Mouse (Mus musculus) MEL (cell line): ENCODE measurements around the gene Ccn2. TPM values are rescaled to one million over a fixed set of nuclear protein-coding genes. Genes with fewer than 3 reads are reported as not detected.

Experiments used
- DNase-seq: peaks from one replicate; pipeline ENCODE4 v3.0.0; 2011; ENCODE audit warnings: low read depth, low spot score
- H3K27ac ChIP-seq: 2 replicates; pipeline ENCODE4 v1.5.1; 2012; ENCODE audit warnings: low read depth, mild to moderate bottlenecking, control low read depth, low read length, moderate library complexity; ENCODE audit not compliant: control insufficient read depth
- H3K27me3 ChIP-seq, 2 experiments: fragments of 150-350 bp in 1 of 2; sonication (generic) in 1 of 2; 2 replicates each; pipeline ENCODE4 v1.6.1; 2012; ENCODE audit warnings: low read length in 2 of 2, mild to moderate bottlenecking in 2 of 2, improper control_type of control experiment in 1 of 2, moderate library complexity in 1 of 2; ENCODE audit not compliant: insufficient read depth in 2 of 2, control insufficient read depth in 1 of 2
- H3K36me3 ChIP-seq, 2 experiments: 2 replicates each; pipeline ENCODE4 v1.6.1; 2012 to 2014; ENCODE audit warnings: low read length in 2 of 2, improper control_type of control experiment in 1 of 2, inconsistent platforms in 1 of 2, mild to moderate bottlenecking in 1 of 2; ENCODE audit not compliant: insufficient read depth in 2 of 2, control insufficient read depth in 1 of 2
- H3K4me1 ChIP-seq, 2 experiments: fragments of 150-350 bp in 1 of 2; sonication (generic) in 1 of 2; 2 replicates each; pipeline ENCODE4 v1.6.1; 2012; ENCODE audit warnings: low read length in 2 of 2, improper control_type of control experiment in 1 of 2, mild to moderate bottlenecking in 1 of 2; ENCODE audit not compliant: insufficient read depth in 2 of 2, control insufficient read depth in 1 of 2
- H3K4me3 ChIP-seq, 2 experiments: fragments of 150-350 bp in 1 of 2; sonication (generic) in 1 of 2; 2 replicates each; pipeline ENCODE4 v1.5.1; 2012; ENCODE audit warnings: low read depth in 2 of 2, low read length in 2 of 2, mild to moderate bottlenecking in 2 of 2, moderate library complexity in 2 of 2, control low read depth in 1 of 2, improper control_type of control experiment in 1 of 2; ENCODE audit not compliant: control insufficient read depth in 1 of 2, insufficient read depth in 1 of 2
- H3K79me2 ChIP-seq: 2 replicates; pipeline ENCODE4 v1.6.1; 2012; ENCODE audit warnings: mild to moderate bottlenecking, low read length, moderate library complexity; ENCODE audit not compliant: control insufficient read depth, poor library complexity, insufficient read depth
- H3K9ac ChIP-seq: 2 replicates; pipeline ENCODE4 v1.6.1; 2012; ENCODE audit warnings: low read depth, mild to moderate bottlenecking, control low read depth, low read length, moderate library complexity; ENCODE audit not compliant: control insufficient read depth, poor library complexity, severe bottlenecking
- H3K9me3 ChIP-seq: fragments of 150-350 bp; sonication (generic); replicated peaks from 2 replicates; pipeline ENCODE4 v1.6.1; 2012; ENCODE audit warnings: mild to moderate bottlenecking, low read length, improper control_type of control experiment, moderate library complexity; ENCODE audit not compliant: insufficient read depth
- BHLHE40 ChIP-seq: IDR thresholded peaks from 2 replicates; pipeline ENCODE4 v1.6.1; 2012; ENCODE audit warnings: low read depth, mild to moderate bottlenecking, inconsistent platforms, low read length, improper control_type of control experiment, borderline replicate concordance
- CHD1 ChIP-seq: IDR thresholded peaks from 2 replicates; pipeline ENCODE4 v1.6.1; 2012; ENCODE audit warnings: low read depth, mild to moderate bottlenecking, inconsistent platforms, low read length, improper control_type of control experiment
- CHD2 ChIP-seq: IDR thresholded peaks from 2 replicates; pipeline ENCODE4 v1.6.1; 2011; ENCODE audit warnings: low read length, improper control_type of control experiment
- CTCF ChIP-seq, 3 experiments: IDR thresholded peaks in 2 of 3; conservative IDR thresholded peaks in 1 of 3; 2 replicates each; pipeline ENCODE4 v1.5.1; 2011 to 2012; ENCODE audit warnings: low read length in 3 of 3, low read depth in 2 of 3, mild to moderate bottlenecking in 2 of 3, improper control_type of control experiment in 1 of 3, inconsistent platforms in 1 of 3, mixed read lengths in 1 of 3, moderate library complexity in 1 of 3; ENCODE audit not compliant: control insufficient read depth in 1 of 3, insufficient read depth in 1 of 3, poor library complexity in 1 of 3, severe bottlenecking in 1 of 3
- E2F4 ChIP-seq: IDR thresholded peaks from 2 replicates; pipeline ENCODE4 v1.6.1; 2011; ENCODE audit warnings: low read depth, low read length, improper control_type of control experiment, borderline replicate concordance
- EP300 ChIP-seq, 2 experiments: IDR thresholded peaks; 2 replicates each; pipeline ENCODE4 v1.6.1; 2011; ENCODE audit warnings: improper control_type of control experiment in 2 of 2, low read length in 2 of 2, low read depth in 1 of 2, mild to moderate bottlenecking in 1 of 2
- ETS1 ChIP-seq: IDR thresholded peaks from 2 replicates; pipeline ENCODE4 v1.6.1; 2012; ENCODE audit warnings: low read depth, mild to moderate bottlenecking, inconsistent platforms, low read length, improper control_type of control experiment, moderate library complexity
- GATA1 ChIP-seq: IDR thresholded peaks from 2 replicates; pipeline ENCODE4 v1.6.1; 2011; ENCODE audit warnings: low read depth, low read length, improper control_type of control experiment
- HCFC1 ChIP-seq: IDR thresholded peaks from 2 replicates; pipeline ENCODE4 v1.6.1; 2012; ENCODE audit warnings: low read depth, mild to moderate bottlenecking, inconsistent platforms, low read length, improper control_type of control experiment, moderate library complexity
- JUND ChIP-seq: IDR thresholded peaks from 2 replicates; pipeline ENCODE4 v1.6.1; 2011; ENCODE audit warnings: low read depth, mild to moderate bottlenecking, improper control_type of control experiment, low read length
- MAX ChIP-seq: IDR thresholded peaks from 2 replicates; pipeline ENCODE4 v1.6.1; 2011; ENCODE audit warnings: low read length, improper control_type of control experiment
- MAZ ChIP-seq: IDR thresholded peaks from 2 replicates; pipeline ENCODE4 v1.6.1; 2012; ENCODE audit warnings: low read depth, mild to moderate bottlenecking, inconsistent platforms, low read length, improper control_type of control experiment
- MEF2A ChIP-seq: IDR thresholded peaks from 2 replicates; pipeline ENCODE4 v1.6.1; 2014; ENCODE audit warnings: low read depth, mild to moderate bottlenecking, inconsistent platforms, low read length, improper control_type of control experiment; ENCODE audit not compliant: poor library complexity, insufficient replicate concordance, severe bottlenecking; ENCODE audit errors: extremely low read depth
- MXI1 ChIP-seq: IDR thresholded peaks from 2 replicates; pipeline ENCODE4 v1.6.1; 2011; ENCODE audit warnings: mild to moderate bottlenecking, low read depth, low read length, improper control_type of control experiment
- NRF1 ChIP-seq: IDR thresholded peaks from 2 replicates; pipeline ENCODE4 v1.6.1; 2014; ENCODE audit warnings: low read depth, mild to moderate bottlenecking, inconsistent platforms, low read length, improper control_type of control experiment, moderate library complexity; ENCODE audit not compliant: poor library complexity, insufficient read depth, severe bottlenecking
- POLR2A ChIP-seq, 2 experiments: IDR thresholded peaks; 2 replicates each; pipeline ENCODE4 v1.6.1; 2011 to 2012; ENCODE audit warnings: low read length in 2 of 2, mild to moderate bottlenecking in 2 of 2, control low read depth in 1 of 2, improper control_type of control experiment in 1 of 2, low read depth in 1 of 2, moderate library complexity in 1 of 2; ENCODE audit not compliant: control insufficient read depth in 1 of 2, insufficient read depth in 1 of 2, poor library complexity in 1 of 2
- POLR2AphosphoS2 ChIP-seq: IDR thresholded peaks from 2 replicates; pipeline ENCODE4 v1.6.1; 2011; ENCODE audit warnings: low read length, improper control_type of control experiment
- RAD21 ChIP-seq: IDR thresholded peaks from 2 replicates; pipeline ENCODE4 v1.6.1; 2011; ENCODE audit warnings: mild to moderate bottlenecking, low read depth, low read length, improper control_type of control experiment
- SMC3 ChIP-seq: IDR thresholded peaks from 2 replicates; pipeline ENCODE4 v1.6.1; 2011; ENCODE audit warnings: low read depth, low read length, improper control_type of control experiment
- TAL1 ChIP-seq: IDR thresholded peaks from 2 replicates; pipeline ENCODE4 v1.6.1; 2012; ENCODE audit warnings: mild to moderate bottlenecking, inconsistent platforms, low read length, moderate library complexity, mixed read lengths
- TCF12 ChIP-seq: IDR thresholded peaks from 2 replicates; pipeline ENCODE4 v1.6.1; 2014; ENCODE audit warnings: low read depth, mild to moderate bottlenecking, inconsistent platforms, low read length, improper control_type of control experiment, moderate library complexity
- UBTF ChIP-seq: IDR thresholded peaks from 2 replicates; pipeline ENCODE4 v1.6.1; 2012; ENCODE audit warnings: low read depth, mild to moderate bottlenecking, inconsistent platforms, low read length, improper control_type of control experiment, moderate library complexity, borderline replicate concordance; ENCODE audit not compliant: insufficient read depth
- USF1 ChIP-seq: IDR thresholded peaks from 2 replicates; pipeline ENCODE4 v1.6.1; 2014; ENCODE audit warnings: low read depth, mild to moderate bottlenecking, inconsistent platforms, low read length, improper control_type of control experiment, moderate library complexity
- USF2 ChIP-seq, 2 experiments: IDR thresholded peaks; 2 replicates each; pipeline ENCODE4 v1.6.1; 2011 to 2012; ENCODE audit warnings: improper control_type of control experiment in 2 of 2, low read length in 2 of 2, borderline replicate concordance in 1 of 2, inconsistent platforms in 1 of 2, low read depth in 1 of 2, mild to moderate bottlenecking in 1 of 2; ENCODE audit not compliant: insufficient read depth in 1 of 2
- ZMIZ1 ChIP-seq: IDR thresholded peaks from 2 replicates; pipeline ENCODE4 v1.6.1; 2012; ENCODE audit warnings: low read depth, mild to moderate bottlenecking, inconsistent platforms, low read length, improper control_type of control experiment, moderate library complexity
- ZNF384 ChIP-seq: IDR thresholded peaks from 2 replicates; pipeline ENCODE4 v1.6.1; 2012; ENCODE audit warnings: low read depth, mild to moderate bottlenecking, inconsistent platforms, low read length, improper control_type of control experiment
- polyA plus RNA-seq, 2 experiments: library from polyadenylated mRNA; stranded (reverse) in 1 of 2; unstranded in 1 of 2; fragments of >175 nt in 1 of 2; fragments of >200 nt in 1 of 2; gene quantifications; 2 replicates each; pipeline versions ENCODE4 v1.2.1 to v1.2.4; 2012; ENCODE audit warnings: low replicate concordance in 2 of 2, low read depth in 1 of 2; ENCODE audit not compliant: insufficient read length in 2 of 2, insufficient read depth in 1 of 2, missing spikeins in 1 of 2
- total RNA-seq: library from RNA; depleted of rRNA; stranded (reverse); fragments of 300-350 nt; gene quantifications from 2 replicates; pipeline ENCODE4 v1.2.3, GENCODE M21; 2012

The Ccn2 gene
- total and polyA plus RNA-seq, 3 experiments = not detected

GRCm38 (mm10) chr10:24609146-24609545 is 13.9 kb downstream of the Ccn2 start:
- Histone ChIP-seq H3K27ac (no peak overlapping the region), H3K4me1 (no peaks in the 10 kb centered on the region), H3K36me3 (no peaks in the 10 kb centered on the region), H3K79me2 (no peaks in the 10 kb centered on the region), H3K4me3 (no peak overlapping the region), H3K9ac (no peak overlapping the region), H3K27me3 (no peaks in the 10 kb centered on the region; a peak in 1 of 4 replicates), H3K9me3 (no peaks in the 10 kb centered on the region)
- DNase-seq = no peak
- TF ChIP-seq CTCF (IDR thresholded peaks at IDR 0.05 in 2 of 3, conservative IDR thresholded peaks at IDR 0.05 in 1 of 3; ENCODE audit: control insufficient read depth in 1 of 3, insufficient read depth in 1 of 3, low read depth in 2 of 3, low read length in 3 of 3, poor library complexity in 1 of 3, severe bottlenecking in 1 of 3) (no peak), SMC3 (no peak), EP300 (IDR thresholded peaks at IDR 0.05; ENCODE audit: low read depth in 1 of 2, low read length in 2 of 2) (no peak), BHLHE40 (no peak), MAZ (no peak), POLR2A (IDR thresholded peaks at IDR 0.05; ENCODE audit: control insufficient read depth in 1 of 2, insufficient read depth in 1 of 2, low read depth in 1 of 2, low read length in 2 of 2, poor library complexity in 1 of 2) (no peak), MXI1 (no peak)

GRCm38 (mm10) chr10:24609766-24610165 is 14.5 kb downstream of the Ccn2 start:
- H3K79me2 ChIP-seq = no peaks in the 10 kb centered on the region
- no peaks in the 10 kb centered on the region for H3K9me3 ChIP-seq
- H3K36me3 ChIP-seq = no peaks in the 10 kb centered on the region
- no peak for DNase-seq
- H3K4me3 ChIP-seq = no peak overlapping the region
- H3K27me3 ChIP-seq = no peaks in the 10 kb centered on the region; a peak in 1 of 4 replicates
- no peak overlapping the region for H3K9ac ChIP-seq
- H3K4me1 ChIP-seq = no peaks in the 10 kb centered on the region
- H3K27ac ChIP-seq = no peak overlapping the region
- TF ChIP-seq TAL1 = no peak

- no peak for TF ChIP-seq USF2 (IDR thresholded peaks at IDR 0.05; ENCODE audit: borderline replicate concordance in 1 of 2, insufficient read depth in 1 of 2, low read depth in 1 of 2, low read length in 2 of 2)
- TF ChIP-seq GATA1 = no peak
- TF ChIP-seq POLR2AphosphoS2 = no peak
- no peak for TF ChIP-seq TCF12
- TF ChIP-seq UBTF = no peak
- no peak for TF ChIP-seq ETS1
- TF ChIP-seq MEF2A = no peak
- TF ChIP-seq JUND = no peak
- no peak for TF ChIP-seq ZMIZ1
- no peak for TF ChIP-seq CHD1
- no peak for TF ChIP-seq CHD2
- TF ChIP-seq HCFC1 = no peak
- no peak for TF ChIP-seq MAX
- TF ChIP-seq RAD21 = no peak
- TF ChIP-seq ZNF384 = no peak
- no peak for TF ChIP-seq E2F4
- TF ChIP-seq NRF1 = no peak
- no peak for TF ChIP-seq USF1
- H3K4me1 ChIP-seq = no peaks in the 10 kb centered on the region
- no peak overlapping the region for H3K27ac ChIP-seq
- no peak for DNase-seq
- H3K9me3 ChIP-seq = no peaks in the 10 kb centered on the region
- no peak overlapping the region for H3K9ac ChIP-seq
- no peaks in the 10 kb centered on the region for H3K79me2 ChIP-seq
- no peaks in the 10 kb centered on the region for H3K36me3 ChIP-seq
- no peak overlapping the region for H3K4me3 ChIP-seq
- no peaks in the 10 kb centered on the region for H3K27me3 ChIP-seq
These were observed 19.5 kb downstream of the Ccn2 start for GRCm38 (mm10) chr10:24614726-24615125.
